Mouse (Mus musculus) liver, embryonic 11.5 days (tissue): ENCODE data around the gene Lpar2. TPM values are rescaled to one million over a fixed set of nuclear protein-coding genes. Genes with fewer than 3 reads are reported as not detected.

Source experiments
- ATAC-seq: fragments of 200-750 bp; cut with Nextera tagmentation; replicated peaks from 2 replicates; pipeline ENCODE4 v1.8.0; 2017; ENCODE audit warnings: moderate number of reproducible peaks, mild to moderate bottlenecking, moderate TSS enrichment, moderate library complexity; ENCODE audit not compliant: low FRiP score
- DNase-seq: peaks from one replicate; pipeline ENCODE4 v3.0.0-alpha.2; 2017; ENCODE audit warnings: low spot score
- H3K27ac ChIP-seq: fragments of 300-500 bp; sonication (generic); 2 replicates; pipeline ENCODE4 v1.5.1; 2014; ENCODE audit warnings: mild to moderate bottlenecking, low read depth, low read length, control low read depth
- H3K27me3 ChIP-seq: fragments of 300-500 bp; sonication (generic); replicated peaks from 2 replicates; pipeline ENCODE4 v1.6.1; 2014; ENCODE audit warnings: low read length, mixed read lengths; ENCODE audit not compliant: control insufficient read depth, insufficient read depth
- H3K36me3 ChIP-seq: fragments of 300-500 bp; sonication (generic); 2 replicates; pipeline ENCODE4 v1.6.1; 2014; ENCODE audit warnings: mild to moderate bottlenecking, low read length, moderate library complexity, mixed read lengths; ENCODE audit not compliant: control insufficient read depth, insufficient read depth
- H3K4me1 ChIP-seq: fragments of 300-500 bp; sonication (generic); replicated peaks from 2 replicates; pipeline ENCODE4 v1.6.1; 2014; ENCODE audit warnings: low read length, mixed read lengths; ENCODE audit not compliant: control insufficient read depth, insufficient read depth
- H3K4me2 ChIP-seq: fragments of 300-500 bp; sonication (generic); 2 replicates; pipeline ENCODE4 v1.6.1; 2014; ENCODE audit warnings: mild to moderate bottlenecking, control low read depth, moderate library complexity
- H3K4me3 ChIP-seq: fragments of 300-500 bp; sonication (generic); 2 replicates; pipeline ENCODE4 v1.5.1; 2014; ENCODE audit warnings: low read depth, low read length, control low read depth
- H3K9ac ChIP-seq: fragments of 300-500 bp; sonication (generic); 2 replicates; pipeline ENCODE4 v1.6.1; 2014; ENCODE audit warnings: low read depth, low read length, control low read depth
- H3K9me3 ChIP-seq: fragments of 300-500 bp; sonication (generic); 2 replicates; pipeline ENCODE4 v1.6.1; 2016; ENCODE audit warnings: low read length, inconsistent platforms, mixed read lengths; ENCODE audit not compliant: control insufficient read depth
- WGBS: fragments of 180-500 bp; shearing (Covaris S2); extraction: QIAGEN DNeasy Blood & Tissue Kit; methylation state at CpG from one replicate; pipeline ENCODE4 v1.1.7; 2014; 5-methylcytosine and 5-hydroxymethylcytosine counted together
- polyA plus RNA-seq: library from polyadenylated mRNA; unstranded; fragments of >200 nt; fragmentation: Nextera tagmentation; extraction: Ambion mirVana; gene quantifications from 2 replicates; pipeline ENCODE4 v1.2.1, GENCODE M21; 2014

Gene Lpar2
- polyA plus RNA-seq, 1 experiment from 2014 or later = 0.44 TPM

GRCm38 (mm10) chr8:69791415-69792068 is 30.7 kb upstream of the Lpar2 start:
- DNase-seq (peak; percentile 69), ATAC-seq (peak; percentile 62)
- peaks cover 22% of the 10 kb centered on the region for H3K4me1 ChIP-seq
- WGBS = 1% methylated on average over 48 of the region's 48 CpGs
- H3K9ac ChIP-seq = peak overlapping the region; percentile 85
- no peaks in the 10 kb centered on the region for H3K27me3 ChIP-seq
- peak overlapping the region; percentile 74 for H3K4me3 ChIP-seq
- H3K36me3 ChIP-seq = peaks cover 25% of the 10 kb centered on the region
- peak overlapping the region; percentile 91 for H3K27ac ChIP-seq
- H3K4me2 ChIP-seq = peak overlapping the region; percentile 85
- H3K9me3 ChIP-seq = no peaks in the 10 kb centered on the region

GRCm38 (mm10) chr8:69793666-69794065 is 28.6 kb upstream of the Lpar2 start:
- no peak for ATAC-seq
- no peak for DNase-seq
- Histone ChIP-seq H3K4me1 (peaks cover 22% of the 10 kb centered on the region), H3K36me3 (peaks cover 46% of the 10 kb centered on the region), H3K4me2 (no peak overlapping the region), H3K9ac (no peak overlapping the region), H3K27ac (no peak overlapping the region), H3K27me3 (no peaks in the 10 kb centered on the region), H3K9me3 (no peaks in the 10 kb centered on the region), H3K4me3 (0 out of 2 replicates have a peak overlapping the region, but pooled peaks have one; percentile 2)
- 97% methylated on average over 4 of the region's 4 CpGs for WGBS

GRCm38 (mm10) chr8:69794096-69794495 is 28.1 kb upstream of the Lpar2 start:
- 95% methylated on average over 3 of the region's 3 CpGs for WGBS
- no peaks in the 10 kb centered on the region for H3K27me3 ChIP-seq
- H3K27ac ChIP-seq = no peak overlapping the region
- DNase-seq (no peak), ATAC-seq (no peak)
- H3K9ac ChIP-seq = no peak overlapping the region
- H3K4me2 ChIP-seq = no peak overlapping the region
- no peaks in the 10 kb centered on the region for H3K9me3 ChIP-seq
- peaks cover 50% of the 10 kb centered on the region for H3K36me3 ChIP-seq
- 0 out of 2 replicates have a peak overlapping the region, but pooled peaks have one; percentile 2 for H3K4me3 ChIP-seq
- H3K4me1 ChIP-seq = peaks cover 21% of the 10 kb centered on the region

GRCm38 (mm10) chr8:69794901-69795300 is 27.3 kb upstream of the Lpar2 start:
- DNase-seq = no peak
- Histone ChIP-seq H3K4me3 (no peak overlapping the region), H3K9me3 (no peaks in the 10 kb centered on the region), H3K9ac (no peak overlapping the region), H3K36me3 (peaks cover 57% of the 10 kb centered on the region), H3K4me1 (peaks cover 13% of the 10 kb centered on the region), H3K4me2 (no peak overlapping the region), H3K27me3 (no peaks in the 10 kb centered on the region), H3K27ac (no peak overlapping the region)
- WGBS = 93% methylated on average over 6 of the region's 6 CpGs
- no peak for ATAC-seq

GRCm38 (mm10) chr8:69796721-69797345 is 25.4 kb upstream of the Lpar2 start:
- Histone ChIP-seq H3K4me1 (peaks cover 9% of the 10 kb centered on the region), H3K27me3 (no peaks in the 10 kb centered on the region), H3K36me3 (peaks cover 71% of the 10 kb centered on the region), H3K27ac (no peak overlapping the region), H3K9ac (no peak overlapping the region), H3K4me3 (no peak overlapping the region), H3K9me3 (no peaks in the 10 kb centered on the region), H3K4me2 (no peak overlapping the region)
- ATAC-seq (no peak), DNase-seq (no peak)
- WGBS = 94% methylated on average over 16 of the region's 16 CpGs

- Histone ChIP-seq H3K9ac (no peak overlapping the region), H3K36me3 (peaks cover 79% of the 10 kb centered on the region), H3K27ac (no peak overlapping the region), H3K4me1 (peaks cover 2% of the 10 kb centered on the region), H3K9me3 (no peaks in the 10 kb centered on the region), H3K27me3 (no peaks in the 10 kb centered on the region), H3K4me2 (no peak overlapping the region), H3K4me3 (no peak overlapping the region)
- WGBS = 94% methylated on average over 10 of the region's 10 CpGs
- ATAC-seq = no peak
- DNase-seq = no peak
These were observed 24.6 kb upstream of the Lpar2 start for GRCm38 (mm10) chr8:69797661-69798060.

GRCm38 (mm10) chr8:69799261-69799660 is 23.0 kb upstream of the Lpar2 start:
- Histone ChIP-seq H3K4me1 (no peaks in the 10 kb centered on the region), H3K27ac (no peak overlapping the region), H3K4me3 (no peak overlapping the region), H3K4me2 (no peak overlapping the region), H3K36me3 (peaks cover 89% of the 10 kb centered on the region), H3K27me3 (no peaks in the 10 kb centered on the region), H3K9me3 (no peaks in the 10 kb centered on the region), H3K9ac (no peak overlapping the region)
- no peak for DNase-seq
- no peak for ATAC-seq
- 89% methylated on average over 8 of the region's 8 CpGs for WGBS

- Histone ChIP-seq H3K36me3 (peaks cover 90% of the 10 kb centered on the region), H3K9ac (no peak overlapping the region), H3K27me3 (no peaks in the 10 kb centered on the region), H3K4me1 (no peaks in the 10 kb centered on the region), H3K9me3 (no peaks in the 10 kb centered on the region), H3K27ac (no peak overlapping the region), H3K4me3 (no peak overlapping the region), H3K4me2 (no peak overlapping the region)
- no peak for ATAC-seq
- no peak for DNase-seq
- 85% methylated on average over 5 of the region's 5 CpGs for WGBS
These were observed 22.3 kb upstream of the Lpar2 start for GRCm38 (mm10) chr8:69799946-69800345.

GRCm38 (mm10) chr8:69801796-69802195 is 20.4 kb upstream of the Lpar2 start:
- ATAC-seq = no peak

More at GRCm38 (mm10) chr8:69801796-69802195, 20.4 kb upstream of the Lpar2 start:
- peaks cover 90% of the 10 kb centered on the region for H3K36me3 ChIP-seq
- H3K27ac ChIP-seq = no peak overlapping the region
- H3K9ac ChIP-seq = no peak overlapping the region
- no peaks in the 10 kb centered on the region for H3K4me1 ChIP-seq
- H3K9me3 ChIP-seq = no peaks in the 10 kb centered on the region
- WGBS = 95% methylated on average over 4 of the region's 4 CpGs
- no peak overlapping the region for H3K4me3 ChIP-seq
- no peak for DNase-seq
- H3K4me2 ChIP-seq = no peak overlapping the region
- H3K27me3 ChIP-seq = no peaks in the 10 kb centered on the region
